Mouse (Mus musculus): ENCODE data around the gene Gdf9.

- no peak for TF ChIP-seq GATA1 (IDR thresholded peaks at IDR 0.05; ENCODE audit: low read length)
- no peak for TF ChIP-seq TAL1 (IDR thresholded peaks at IDR 0.05; ENCODE audit: low read length)
Measured at GRCm38 (mm10) chr11:53447996-53448395, 17.2 kb downstream of the Gdf9 start.

Data from erythroblast, embryonic 14.5 days (primary cell).